Mouse (Mus musculus): Measurements from ENCODE around the gene Nkap. TPM values are rescaled to one million over a fixed set of nuclear protein-coding genes. Genes with fewer than 3 reads are reported as not detected.
"Not testable (repeated sequence)": the region's sequence is repeated elsewhere in the genome, so short reads cannot be mapped to it uniquely, and the experiment has no call there.

Nkap gene
- polyA plus RNA-seq, 1 experiment from 2014 or later: 7.2 TPM

- WGBS (ENCODE audit: insufficient replicate concordance): 85% methylated on average over 3 of the region's 3 CpGs
Measured at GRCm38 (mm10) chrX:37141732-37142131, 15.1 kb downstream of the Nkap start.

GRCm38 (mm10) chrX:37144498-37144897, 17.9 kb downstream of the Nkap start:
- not testable (repeated sequence) for H3K4me3 ChIP-seq (ENCODE audit: low read depth, low read length); H3K9ac ChIP-seq (replicated peaks); H3K27me3 ChIP-seq (ENCODE audit: insufficient read depth, low read length); ATAC-seq; H3K4me1 ChIP-seq (ENCODE audit: insufficient read depth); DNase-seq; H3K27ac ChIP-seq (ENCODE audit: low read depth); H3K4me2 ChIP-seq (ENCODE audit: low read depth, low read length); H3K9me3 ChIP-seq (ENCODE audit: low read length)
- peaks cover 11% of the 10 kb centered on the region for H3K36me3 ChIP-seq (replicated peaks; ENCODE audit: insufficient read depth, low read length)
- 65% methylated on average over 2 of the region's 4 CpGs for WGBS (ENCODE audit: insufficient replicate concordance)

More at GRCm38 (mm10) chrX:37141732-37142131, 15.1 kb downstream of the Nkap start:
- TF ChIP-seq EP300 (IDR thresholded peaks at IDR 0.05; ENCODE audit: low read depth): no peak
- TF ChIP-seq CTCF (IDR thresholded peaks at IDR 0.05; ENCODE audit: low read depth): no peak
- Histone ChIP-seq H3K4me3 (ENCODE audit: low read depth, low read length) (no peak overlapping the region), H3K4me2 (ENCODE audit: low read depth, low read length) (no peak overlapping the region), H3K36me3 (replicated peaks; ENCODE audit: insufficient read depth, low read length) (peaks cover 11% of the 10 kb centered on the region), H3K27ac (ENCODE audit: low read depth) (no peak overlapping the region), H3K4me1 (ENCODE audit: insufficient read depth) (no peaks in the 10 kb centered on the region), H3K9ac (replicated peaks) (no peak overlapping the region), H3K9me3 (ENCODE audit: low read length) (no peaks in the 10 kb centered on the region), H3K27me3 (ENCODE audit: insufficient read depth, low read length) (no peaks in the 10 kb centered on the region)
- ATAC-seq (no peak), DNase-seq (no peak)

GRCm38 (mm10) chrX:37144954-37145353, 18.4 kb downstream of the Nkap start:
- peak; percentile 47; the same call in 1 of the 2 replicates for ATAC-seq
- WGBS (ENCODE audit: insufficient replicate concordance): 78% methylated on average over 2 of the region's 2 CpGs
- no peak overlapping the region for H3K4me2 ChIP-seq (ENCODE audit: low read depth, low read length)

DNA sequence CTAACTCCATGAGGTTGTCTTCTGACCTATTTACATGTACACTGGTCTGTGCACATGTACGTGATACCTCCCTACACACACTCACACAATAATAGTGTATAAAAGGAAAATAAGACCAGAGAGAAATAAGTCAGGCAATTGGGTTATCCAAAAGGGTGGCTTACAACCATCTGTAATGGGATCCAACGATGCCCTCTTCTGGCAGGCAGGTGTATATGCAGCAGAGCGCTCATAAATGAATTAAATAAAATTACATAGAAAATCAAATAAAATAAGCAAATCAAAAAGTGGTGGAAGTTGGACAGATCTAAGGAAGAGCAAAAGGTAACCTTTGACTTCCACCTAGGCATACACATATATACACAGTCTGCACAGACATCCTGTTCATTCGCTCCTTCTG, 31.2 kb downstream of the Nkap start:
- H3K36me3 ChIP-seq (replicated peaks; ENCODE audit: insufficient read depth, low read length): no peaks in the 10 kb centered on the region
- no peak overlapping the region for H3K4me2 ChIP-seq (ENCODE audit: low read depth, low read length)
- no peaks in the 10 kb centered on the region for H3K9me3 ChIP-seq (ENCODE audit: low read length)
- no peak overlapping the region for H3K9ac ChIP-seq (replicated peaks)
- TF ChIP-seq CTCF (IDR thresholded peaks at IDR 0.05; ENCODE audit: low read depth): peak; percentile 51
- TF ChIP-seq EP300 (IDR thresholded peaks at IDR 0.05; ENCODE audit: low read depth): no peak
- DNase-seq (no peak), ATAC-seq (no peak)
- H3K27me3 ChIP-seq (ENCODE audit: insufficient read depth, low read length): no peaks in the 10 kb centered on the region
- no peak overlapping the region for H3K4me3 ChIP-seq (ENCODE audit: low read depth, low read length)
- H3K4me1 ChIP-seq (ENCODE audit: insufficient read depth): no peaks in the 10 kb centered on the region
- no peak overlapping the region for H3K27ac ChIP-seq (ENCODE audit: low read depth)
- whole genome bisulfite sequencing (ENCODE audit: insufficient replicate concordance): 56% methylated on average over 4 of the region's 4 CpGs

More at GRCm38 (mm10) chrX:37144954-37145353, 18.4 kb downstream of the Nkap start:
- Histone ChIP-seq H3K4me1 (ENCODE audit: insufficient read depth) (no peaks in the 10 kb centered on the region), H3K27me3 (ENCODE audit: insufficient read depth, low read length) (no peaks in the 10 kb centered on the region), H3K4me3 (ENCODE audit: low read depth, low read length) (no peak overlapping the region), H3K9ac (replicated peaks) (no peak overlapping the region), H3K9me3 (ENCODE audit: low read length) (no peaks in the 10 kb centered on the region), H3K36me3 (replicated peaks; ENCODE audit: insufficient read depth, low read length) (peaks cover 11% of the 10 kb centered on the region), H3K27ac (ENCODE audit: low read depth) (no peak overlapping the region)
- TF ChIP-seq CTCF (IDR thresholded peaks at IDR 0.05; ENCODE audit: low read depth) (peak; percentile 56), EP300 (IDR thresholded peaks at IDR 0.05; ENCODE audit: low read depth) (no peak)
- DNase-seq: peak; percentile 42

- Histone ChIP-seq H3K27ac (ENCODE audit: low read depth) (no peak overlapping the region; the same call in 1 of the 2 replicates), H3K4me1 (ENCODE audit: insufficient read depth) (no peaks in the 10 kb centered on the region), H3K4me2 (ENCODE audit: low read depth, low read length) (peak overlapping the region; percentile 22; the same call in 1 of the 2 replicates), H3K36me3 (replicated peaks; ENCODE audit: insufficient read depth, low read length) (no peaks in the 10 kb centered on the region), H3K27me3 (ENCODE audit: insufficient read depth, low read length) (no peaks in the 10 kb centered on the region), H3K4me3 (ENCODE audit: low read depth, low read length) (no peak overlapping the region), H3K9me3 (ENCODE audit: low read length) (no peaks in the 10 kb centered on the region), H3K9ac (replicated peaks) (no peak overlapping the region; the same call in 1 of the 2 replicates)
- ATAC-seq (no peak), DNase-seq (no peak)
- WGBS (ENCODE audit: insufficient replicate concordance): 48% methylated on average over 10 of the region's 10 CpGs
- TF ChIP-seq CTCF (IDR thresholded peaks at IDR 0.05; ENCODE audit: low read depth) (no peak), EP300 (IDR thresholded peaks at IDR 0.05; ENCODE audit: low read depth) (no peak)
Measured at GRCm38 (mm10) chrX:37161169-37161568, 34.6 kb downstream of the Nkap start.

DNA sequence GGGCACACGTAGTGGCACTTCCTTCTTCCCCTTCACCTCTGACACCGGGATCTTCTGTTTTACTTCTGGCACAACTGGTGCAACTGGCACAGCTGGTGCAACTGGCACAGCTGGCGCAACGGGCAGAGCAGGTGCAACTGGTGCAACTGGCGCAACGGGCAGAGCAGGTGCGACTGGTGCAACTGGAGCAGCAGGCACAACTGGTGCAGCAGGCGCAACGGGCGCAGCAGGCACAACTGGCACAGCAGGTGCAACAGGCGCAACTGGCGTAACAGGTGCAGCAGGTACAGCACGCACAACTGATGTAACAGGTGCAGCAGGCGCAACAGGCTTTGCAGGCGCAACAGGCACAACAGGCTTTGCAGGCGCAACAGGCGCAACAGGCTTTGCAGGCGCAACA, 36.5 kb downstream of the Nkap start:
- TF ChIP-seq CTCF (IDR thresholded peaks at IDR 0.05; ENCODE audit: low read depth) (no peak), EP300 (IDR thresholded peaks at IDR 0.05; ENCODE audit: low read depth) (no peak)
- WGBS (ENCODE audit: insufficient replicate concordance): 75% methylated on average over 18 of the region's 18 CpGs
- H3K4me1 ChIP-seq (ENCODE audit: insufficient read depth): no peaks in the 10 kb centered on the region

DNA sequence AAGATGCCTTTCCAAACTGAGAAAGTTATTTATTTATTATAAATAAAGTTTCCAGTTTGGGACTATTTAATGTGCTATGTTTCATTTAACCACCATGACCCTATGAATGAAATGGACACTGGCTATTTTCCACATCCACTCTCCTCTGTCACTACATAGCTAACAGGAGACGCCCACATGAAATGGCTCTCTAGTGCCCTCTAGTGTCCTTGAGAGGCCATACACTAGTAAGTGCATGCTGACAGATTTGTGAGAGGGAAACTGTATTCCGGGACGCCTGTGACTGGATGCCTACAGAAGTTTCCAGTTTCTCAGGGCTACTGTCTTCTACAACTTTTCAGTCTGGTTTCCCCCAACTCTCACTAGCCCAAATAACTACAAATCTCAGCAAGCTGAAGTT, 40.5 kb downstream of the Nkap start:
- DNase-seq (peak; percentile 40), ATAC-seq (no peak)
- no peak overlapping the region for H3K9ac ChIP-seq (replicated peaks)
- no peak for TF ChIP-seq EP300 (IDR thresholded peaks at IDR 0.05; ENCODE audit: low read depth)
- peak; percentile 81 for TF ChIP-seq CTCF (IDR thresholded peaks at IDR 0.05; ENCODE audit: low read depth)
- no peaks in the 10 kb centered on the region for H3K36me3 ChIP-seq (replicated peaks; ENCODE audit: insufficient read depth, low read length)
- no peaks in the 10 kb centered on the region for H3K9me3 ChIP-seq (ENCODE audit: low read length)
- H3K4me3 ChIP-seq (ENCODE audit: low read depth, low read length): no peak overlapping the region
- no peaks in the 10 kb centered on the region for H3K27me3 ChIP-seq (ENCODE audit: insufficient read depth, low read length)
- whole genome bisulfite sequencing (ENCODE audit: insufficient replicate concordance): 26% methylated on average over 3 of the region's 3 CpGs
- H3K4me1 ChIP-seq (ENCODE audit: insufficient read depth): no peaks in the 10 kb centered on the region
- H3K4me2 ChIP-seq (ENCODE audit: low read depth, low read length): no peak overlapping the region
- H3K27ac ChIP-seq (ENCODE audit: low read depth): no peak overlapping the region

More for the DNA sequence above, 36.5 kb downstream of the Nkap start:
- Histone ChIP-seq H3K36me3 (replicated peaks; ENCODE audit: insufficient read depth, low read length) (no peaks in the 10 kb centered on the region), H3K27me3 (ENCODE audit: insufficient read depth, low read length) (no peaks in the 10 kb centered on the region), H3K27ac (ENCODE audit: low read depth) (no peak overlapping the region), H3K9me3 (ENCODE audit: low read length) (no peaks in the 10 kb centered on the region), H3K9ac (replicated peaks) (no peak overlapping the region), H3K4me3 (ENCODE audit: low read depth, low read length) (no peak overlapping the region), H3K4me2 (ENCODE audit: low read depth, low read length) (no peak overlapping the region)
- no peak for DNase-seq
- no peak for ATAC-seq
